Mouse (Mus musculus): ENCODE data around the gene R3hdm2.
A peak's percentile ranks its signal among the peaks of the same experiment; 100 is the strongest.

- TF ChIP-seq EP300 (IDR thresholded peaks at IDR 0.05): no peak
- TF ChIP-seq CTCF (IDR thresholded peaks at IDR 0.05): peak; percentile 79
Observed at GRCm38 (mm10) chr10:127526681-127527080, 146.6 kb downstream of the R3hdm2 start.
